Mouse (Mus musculus) cortical plate, adult 2 months (tissue): ENCODE measurements at regions not wholly inside any gene's neighbourhood (a gene's known extent, or its start where the extent isn't known, plus 50 kb on each side); places are given as distances from the start of the nearest gene placed in this dataset.

Experiments used
- CTCF ChIP-seq: fragments of 200-500 bp; IDR thresholded peaks from 2 replicates; pipeline ENCODE4 v1.5.1; 2011; ENCODE audit warnings: mild to moderate bottlenecking, control low read depth, low read length; ENCODE audit not compliant: insufficient read depth; ENCODE audit errors: extremely low read depth
- POLR2A ChIP-seq: fragments of 200-500 bp; IDR thresholded peaks from 2 replicates; pipeline ENCODE4 v1.6.1; 2011; ENCODE audit warnings: mild to moderate bottlenecking, low read length, control low read depth; ENCODE audit not compliant: insufficient read depth; ENCODE audit errors: extremely low read depth

GRCm38 (mm10) chr5:132809181-132809580 lies 266.0 kb upstream of the Auts2 start:
- no peak for TF ChIP-seq CTCF
- no peak for TF ChIP-seq POLR2A
